In the genomic region with DNA sequence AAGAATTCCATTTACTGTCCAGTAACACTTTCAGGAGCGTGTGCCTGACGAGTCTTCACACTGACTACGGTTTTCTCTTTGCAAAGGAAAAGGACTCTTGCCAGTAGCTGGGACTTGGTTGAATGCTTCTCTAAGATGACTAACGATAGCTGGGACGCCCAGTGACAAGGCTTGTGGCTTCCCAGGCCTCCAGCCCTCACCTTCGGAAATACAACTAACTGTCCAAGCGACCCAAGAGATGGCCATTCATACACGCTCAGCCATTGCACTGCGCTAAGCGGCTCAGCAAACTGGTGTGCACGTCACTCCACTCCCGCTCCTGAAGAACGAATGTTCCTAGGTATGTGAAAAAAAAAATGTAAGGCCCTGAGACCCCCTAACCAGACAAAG, we compare ENCODE assay signal across 8 mouse cellular contexts. TPM values are rescaled to one million over a fixed set of nuclear protein-coding genes. Genes with fewer than 3 reads are reported as not detected.
A peak's percentile ranks its signal among the peaks of the same experiment; 100 is the strongest.
DNase-seq lines count a peak whose midpoint lies in the region; ATAC-seq and TF ChIP-seq lines count a peak whose summit lies in the region.

No protein-coding gene starts in this region.

- no peaks in the 10 kb centered on the region for H3K36me3 ChIP-seq in intestine, embryonic 16.5 days (ENCODE audit: control insufficient read depth, insufficient read depth, low read length)
- H3K36me3 ChIP-seq in midbrain, embryonic 10.5 days = peaks cover 24% of the 10 kb centered on the region

- H3K9me3 ChIP-seq in intestine, embryonic 16.5 days (ENCODE audit: control insufficient read depth, low read length) = no peaks in the 10 kb centered on the region
- no peaks in the 10 kb centered on the region for H3K9me3 ChIP-seq in midbrain, embryonic 10.5 days (replicated peaks)

- peak overlapping the region; percentile 84 for H3K9ac ChIP-seq in intestine, embryonic 16.5 days (ENCODE audit: low read depth, low read length)

- peak overlapping the region; percentile 82; the same call in 1 of the 2 replicates for H3K27ac ChIP-seq in gastrocnemius, adult 2 months
- peak overlapping the region; percentile 19; the same call in 1 of the 2 replicates for H3K27ac ChIP-seq in embryonic fibroblast, embryonic 13.5 days (ENCODE audit: insufficient read depth, low read length)
- H3K27ac ChIP-seq in intestine, embryonic 16.5 days (ENCODE audit: low read length) = peak overlapping the region; percentile 78
- H3K27ac ChIP-seq in midbrain, embryonic 10.5 days (replicated peaks) = peak overlapping the region; percentile 97

- peak overlapping the region; percentile 78 for H3K4me2 ChIP-seq in intestine, embryonic 16.5 days (ENCODE audit: low read depth, low read length)

- H3K4me3 ChIP-seq in gastrocnemius, adult 2 months = peak overlapping the region; percentile 90
- H3K4me3 ChIP-seq in embryonic fibroblast, embryonic 13.5 days (ENCODE audit: insufficient read depth, low read length) = peak overlapping the region; percentile 85
- H3K4me3 ChIP-seq in intestine, embryonic 16.5 days (ENCODE audit: low read length) = peak overlapping the region; percentile 84
- peak overlapping the region; percentile 82 for H3K4me3 ChIP-seq in midbrain, embryonic 10.5 days

- WGBS in intestine, embryonic 16.5 days = 2% methylated on average over 13 of the region's 13 CpGs
- WGBS in midbrain, embryonic 10.5 days = under 1% methylated on average over 13 of the region's 13 CpGs

- ATAC-seq in intestine, embryonic 16.5 days = no peak
- ATAC-seq in monocyte, adult 5-6 weeks (replicated peaks; ENCODE audit: insufficient number of reproducible peaks, low FRiP score, low TSS enrichment, poor library complexity, severe bottlenecking) = no peak

- TF ChIP-seq CTCF in gastrocnemius, adult 2 months (IDR thresholded peaks at IDR 0.05) = no peak
- no peak for TF ChIP-seq CTCF in embryonic fibroblast, embryonic 13.5 days (IDR thresholded peaks at IDR 0.05; ENCODE audit: borderline replicate concordance, insufficient read depth, low read length)

- intact Hi-C loops in gastrocnemius, adult 2 months (cut with DNase I) = no loop called here

- H3K27me3 ChIP-seq in intestine, embryonic 16.5 days (replicated peaks; ENCODE audit: control insufficient read depth, insufficient read depth, low read length) = no peaks in the 10 kb centered on the region
- H3K27me3 ChIP-seq in midbrain, embryonic 10.5 days (ENCODE audit: low read depth, poor library complexity, severe bottlenecking) = no peaks in the 10 kb centered on the region

- H3K4me1 ChIP-seq in embryonic fibroblast, embryonic 13.5 days (ENCODE audit: control insufficient read depth, insufficient read depth, low read length) = no peaks in the 10 kb centered on the region
- peaks cover 13% of the 10 kb centered on the region for H3K4me1 ChIP-seq in intestine, embryonic 16.5 days (ENCODE audit: control insufficient read depth, insufficient read depth, low read length)
- peaks cover 48% of the 10 kb centered on the region for H3K4me1 ChIP-seq in midbrain, embryonic 10.5 days

- TF ChIP-seq POLR2A in embryonic fibroblast, embryonic 13.5 days (IDR thresholded peaks at IDR 0.05; ENCODE audit: low read depth, low read length) = no peak

- DNase-seq in gastrocnemius, adult 2 months = no peak
- no peak for DNase-seq in gastrocnemius, postnatal 10 days
- peak; percentile 67 for DNase-seq in Muller cell, postnatal 12 days (ENCODE audit: inconsistent ontology term)
- peak; percentile 69 for DNase-seq in midbrain, embryonic 10.5 days (ENCODE audit: low spot score)
- no peak for DNase-seq in layer of hippocampus, postnatal 14 days (ENCODE audit: low spot score in 2 of 2)

RNA-seq across cellular contexts. Expression of a gene that starts 0.9 kb away (rescaled TPM):
- total RNA-seq in gastrocnemius, adult 2 months (2021) = 10 to 100 TPM in 1 of 2 experiments, 1 to 10 TPM in 1; 4.5 to 11.5 TPM
- 10 to 100 TPM; 10.4 to 13.5 TPM for total RNA-seq in gastrocnemius, postnatal 10 days (2021)
- polyA plus RNA-seq in embryonic fibroblast, embryonic 13.5 days (2011; ENCODE audit: insufficient read length, low read depth, missing spikeins) = 31.7 and 36.1 TPM in 2 replicates
- polyA plus RNA-seq in intestine, embryonic 16.5 days (2015; fragmentation: Nextera tagmentation; extraction: Ambion mirVana) = 85.4 and 90.4 TPM in 2 replicates
- 181 and 187 TPM in 2 replicates for polyA plus RNA-seq in midbrain, embryonic 10.5 days (2016; fragmentation: Nextera tagmentation; extraction: Ambion mirVana)
- 10 to 100 TPM; 57.0 to 59.4 TPM for total RNA-seq in layer of hippocampus, postnatal 14 days (2021)
- 42.8 to 82.0 TPM (median 46.1 TPM) in 3 replicates for total RNA-seq in monocyte, adult 5-6 weeks (2017)

RNA-seq across cellular contexts. Expression of a gene that starts 19.2 kb away (rescaled TPM):
- not detected for total RNA-seq in gastrocnemius, adult 2 months (2021)
- total RNA-seq in gastrocnemius, postnatal 10 days (2021) = not detected
- not detected in 2 replicates for polyA plus RNA-seq in embryonic fibroblast, embryonic 13.5 days (2011; ENCODE audit: insufficient read length, low read depth, missing spikeins)
- not detected in 2 replicates for polyA plus RNA-seq in intestine, embryonic 16.5 days (2015; fragmentation: Nextera tagmentation; extraction: Ambion mirVana)
- not detected in 2 replicates for polyA plus RNA-seq in midbrain, embryonic 10.5 days (2016; fragmentation: Nextera tagmentation; extraction: Ambion mirVana)
- not detected for total RNA-seq in layer of hippocampus, postnatal 14 days (2021)
- total RNA-seq in monocyte, adult 5-6 weeks (2017) = not detected in 3 replicates

RNA-seq across cellular contexts. Expression of a gene that starts 35.4 kb away (rescaled TPM):
- total RNA-seq in gastrocnemius, adult 2 months (2021) = not detected
- total RNA-seq in gastrocnemius, postnatal 10 days (2021) = not detected
- polyA plus RNA-seq in embryonic fibroblast, embryonic 13.5 days (2011; ENCODE audit: insufficient read length, low read depth, missing spikeins) = not detected in 2 replicates
- not detected in 2 replicates for polyA plus RNA-seq in intestine, embryonic 16.5 days (2015; fragmentation: Nextera tagmentation; extraction: Ambion mirVana)
- 0.02 TPM in 1 of 2 replicates, not detected in the other for polyA plus RNA-seq in midbrain, embryonic 10.5 days (2016; fragmentation: Nextera tagmentation; extraction: Ambion mirVana)
- total RNA-seq in layer of hippocampus, postnatal 14 days (2021) = under 1 TPM; 0.12 to 0.26 TPM
- not detected in 3 replicates for total RNA-seq in monocyte, adult 5-6 weeks (2017)

RNA-seq across cellular contexts. Expression of a gene that starts 37.3 kb away (rescaled TPM):
- total RNA-seq in gastrocnemius, adult 2 months (2021) = not detected
- not detected for total RNA-seq in gastrocnemius, postnatal 10 days (2021)
- not detected in 2 replicates for polyA plus RNA-seq in embryonic fibroblast, embryonic 13.5 days (2011; ENCODE audit: insufficient read length, low read depth, missing spikeins)
- not detected in 2 replicates for polyA plus RNA-seq in intestine, embryonic 16.5 days (2015; fragmentation: Nextera tagmentation; extraction: Ambion mirVana)
- 0.02 TPM in 1 of 2 replicates, not detected in the other for polyA plus RNA-seq in midbrain, embryonic 10.5 days (2016; fragmentation: Nextera tagmentation; extraction: Ambion mirVana)
- total RNA-seq in layer of hippocampus, postnatal 14 days (2021) = under 1 TPM in 1 of 2 experiments, not detected in 1; 0.18 TPM
- total RNA-seq in monocyte, adult 5-6 weeks (2017) = 0.19 TPM in 1 of 3 replicates, not detected in the others

RNA-seq across cellular contexts. Expression of a gene that starts 56.8 kb away (rescaled TPM):
- total RNA-seq in gastrocnemius, adult 2 months (2021) = not detected
- total RNA-seq in gastrocnemius, postnatal 10 days (2021) = not detected
- not detected in 2 replicates for polyA plus RNA-seq in embryonic fibroblast, embryonic 13.5 days (2011; ENCODE audit: insufficient read length, low read depth, missing spikeins)
- not detected in 2 replicates for polyA plus RNA-seq in intestine, embryonic 16.5 days (2015; fragmentation: Nextera tagmentation; extraction: Ambion mirVana)
- polyA plus RNA-seq in midbrain, embryonic 10.5 days (2016; fragmentation: Nextera tagmentation; extraction: Ambion mirVana) = not detected in 2 replicates
- total RNA-seq in layer of hippocampus, postnatal 14 days (2021) = not detected
- total RNA-seq in monocyte, adult 5-6 weeks (2017) = not detected in 3 replicates

Comparison
In these comparisons a context has a peak if more than half of its experiments do, and no peak if none do; other contexts are left out.
1. DNase-seq: peak in Muller cell, postnatal 12 days (single experiment) and midbrain, embryonic 10.5 days (single experiment); none in gastrocnemius, adult 2 months (single experiment), gastrocnemius, postnatal 10 days (single experiment) and layer of hippocampus, postnatal 14 days (0 of 2).
2. H3K27ac ChIP-seq: peak in every context shown above with its lines; median percentile 97 in midbrain, embryonic 10.5 days; 82 in gastrocnemius, adult 2 months; 78 in intestine, embryonic 16.5 days; 19 in embryonic fibroblast, embryonic 13.5 days.
3. Peak in every context shown above with its lines, with median percentiles within 50 percentile points of each other: H3K4me3 ChIP-seq.